Mouse (Mus musculus) G1E (cell line): ENCODE data around the gene Ppm1h.

Experiments used
- CTCF ChIP-seq: IDR thresholded peaks from 2 replicates; pipeline ENCODE4 v1.5.1; 2012; ENCODE audit warnings: low read depth, low read length, inconsistent platforms, mixed read lengths
- GATA1 ChIP-seq: IDR thresholded peaks from 2 replicates; pipeline ENCODE4 v1.6.1; 2012; ENCODE audit warnings: borderline replicate concordance, low read length, inconsistent platforms, mixed read lengths
- POLR2AphosphoS5 ChIP-seq: IDR thresholded peaks from 2 replicates; pipeline ENCODE4 v1.6.1; 2012; ENCODE audit warnings: low read depth, low read length, inconsistent platforms; ENCODE audit not compliant: insufficient replicate concordance
- TAL1 ChIP-seq: conservative IDR thresholded peaks from 2 replicates; pipeline ENCODE4 v1.6.1; 2012; ENCODE audit warnings: low read depth, low read length, inconsistent platforms, mixed read lengths

GRCm38 (mm10) chr10:122758346-122758745, 79.8 kb downstream of the Ppm1h start:
- TF ChIP-seq CTCF (no peak), TAL1 (no peak), POLR2AphosphoS5 (no peak), GATA1 (no peak)
